Mouse (Mus musculus): ENCODE data around the gene Teddm1a.

DNA sequence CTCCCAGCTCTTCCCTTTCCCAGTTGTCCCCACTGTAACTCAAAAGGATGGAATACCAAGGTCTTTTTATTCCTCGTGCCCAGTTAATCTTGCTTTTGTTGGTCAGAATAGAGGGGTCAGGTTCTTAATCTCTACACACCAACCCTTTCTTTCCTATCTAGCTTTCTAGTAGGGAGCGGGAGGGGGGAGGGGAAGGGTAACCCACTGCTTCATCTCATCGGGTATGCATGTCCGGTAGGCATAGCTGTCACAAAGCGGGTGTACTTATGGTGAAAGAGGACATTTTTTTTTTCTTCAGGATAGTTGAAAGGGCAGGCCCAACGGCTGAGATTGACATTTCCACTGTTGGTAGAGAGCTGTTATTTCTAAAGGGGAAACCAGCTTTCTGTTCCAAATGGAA, 16.7 kb downstream of the Teddm1a start:
- TF ChIP-seq EP300 (IDR thresholded peaks at IDR 0.05) (no peak), CTCF (IDR thresholded peaks at IDR 0.05) (no peak)

All from lung, postnatal 0 days (tissue).